Mouse (Mus musculus): Measurements from ENCODE around the gene Dnaja4. TPM values are rescaled to one million over a fixed set of nuclear protein-coding genes. Genes with fewer than 3 reads are reported as not detected.
"Not testable (repeated sequence)": the region's sequence is repeated elsewhere in the genome, so short reads cannot be mapped to it uniquely, and the experiment has no call there.

The Dnaja4 gene
- total RNA-seq (2021): 10 to 100 TPM; 57.4 to 63.9 TPM
- long read RNA-seq, transcript Dnaja4-201 (7 exons, 3,003 nt): major isoform, 153 of 181 reads
- long read RNA-seq, partial matches to known transcripts: 4 of 181 reads
- long read RNA-seq, other reads (novel, unspliced or antisense): 22 of 181 reads

- DNase-seq (ENCODE audit: low spot score in 2 of 2): no peak
Measured at GRCm38 (mm10) chr9:54698318-54699086, at the start of gene Dnaja4. Gene Dnaja4, plus strand, starts transcription at chr9:54698873.

GRCm38 (mm10) chr9:54649360-54649759 lies 49.3 kb upstream of the Dnaja4 start:
- DNase-seq (ENCODE audit: low spot score in 2 of 2): no peak

DNA sequence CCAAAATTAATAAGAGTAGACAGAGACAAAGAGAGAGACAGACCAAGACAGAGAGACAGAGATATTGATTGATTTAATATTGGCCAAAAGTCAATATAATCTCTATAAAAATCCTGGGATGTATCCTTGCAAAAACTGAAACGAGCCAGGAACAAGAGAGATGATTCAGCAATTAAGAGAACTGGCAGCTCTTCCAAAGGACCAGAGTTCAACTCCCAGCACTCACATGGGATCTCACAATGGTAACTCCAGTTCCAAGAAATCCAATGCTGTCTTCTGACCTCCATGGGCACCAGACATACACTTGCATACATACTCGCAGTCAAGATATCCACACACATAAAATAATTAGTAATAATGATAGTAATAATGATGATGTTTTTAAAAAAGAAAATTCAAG lies 45.9 kb upstream of the Dnaja4 start:
- no peak for DNase-seq (ENCODE audit: low spot score in 2 of 2)

DNA sequence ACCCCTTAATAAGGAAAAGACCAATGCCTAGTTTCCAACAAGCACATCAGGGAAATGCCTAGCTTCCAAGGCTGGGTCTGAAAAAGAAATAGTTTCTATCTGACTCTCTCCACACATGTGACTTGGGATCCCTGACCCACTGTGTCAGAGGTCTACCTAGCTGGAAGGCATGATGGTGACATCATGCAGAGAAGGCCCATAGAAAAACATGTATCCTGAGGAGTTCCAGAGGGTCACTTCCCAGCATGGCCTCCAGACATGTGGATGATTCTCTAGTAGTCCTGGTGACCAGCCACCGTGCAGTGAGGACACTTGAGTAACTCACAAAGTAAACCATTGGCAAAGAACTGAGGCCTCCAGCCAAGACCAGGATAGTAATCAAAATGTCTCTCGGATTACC lies 42.8 kb upstream of the Dnaja4 start:
- no peak for DNase-seq (ENCODE audit: low spot score in 2 of 2)

GRCm38 (mm10) chr9:54656402-54656801 lies 42.3 kb upstream of the Dnaja4 start:
- no peak for DNase-seq (ENCODE audit: low spot score in 2 of 2)

- no peak for DNase-seq (ENCODE audit: low spot score in 2 of 2)
Measured at GRCm38 (mm10) chr9:54658773-54659172, 39.9 kb upstream of the Dnaja4 start.

DNA sequence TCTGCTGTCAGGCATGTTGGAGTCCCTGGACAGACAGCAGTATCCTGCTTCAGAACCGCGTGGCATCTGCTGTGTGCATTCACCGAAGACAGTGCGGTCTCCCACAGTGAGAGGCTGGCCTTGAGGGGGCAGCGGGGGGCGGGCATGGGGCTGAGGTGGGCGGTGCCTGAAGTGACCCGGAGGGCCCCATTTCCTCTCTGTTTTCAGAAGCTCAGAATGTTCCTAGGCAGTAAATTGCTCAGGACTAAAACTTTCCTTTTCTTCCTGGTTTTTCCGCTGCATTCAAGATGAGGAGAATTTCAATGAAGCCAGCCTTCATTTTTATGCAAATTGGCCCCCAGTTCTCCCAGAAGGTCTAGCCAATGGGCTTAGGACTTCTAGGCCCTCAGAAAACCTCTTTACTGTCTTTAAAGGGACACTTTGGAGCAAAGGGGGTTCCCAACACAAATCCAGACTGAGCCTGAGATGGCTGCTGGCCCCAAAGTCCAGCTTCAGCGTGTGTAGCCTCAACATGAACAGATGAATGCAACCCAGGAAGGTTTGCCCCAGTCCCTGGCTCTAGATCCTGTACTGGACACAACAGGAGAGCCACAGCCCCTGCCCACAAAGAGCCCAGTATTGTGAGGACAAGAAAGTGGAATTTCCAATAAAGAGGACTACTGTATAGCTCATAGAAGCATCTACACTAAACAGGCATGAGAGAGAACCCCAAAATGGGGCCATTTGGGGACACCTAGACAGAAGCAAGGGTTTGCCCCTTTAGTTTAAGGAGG lies 36.9 kb upstream of the Dnaja4 start, which contains the start of gene Acsbg1:
Gene Acsbg1, minus strand, starts transcription at position 266 of the 773 bp plus-strand sequence.
- peak in 1 of 2 experiments; percentile 33 for DNase-seq (ENCODE audit: low spot score in 2 of 2)

DNA sequence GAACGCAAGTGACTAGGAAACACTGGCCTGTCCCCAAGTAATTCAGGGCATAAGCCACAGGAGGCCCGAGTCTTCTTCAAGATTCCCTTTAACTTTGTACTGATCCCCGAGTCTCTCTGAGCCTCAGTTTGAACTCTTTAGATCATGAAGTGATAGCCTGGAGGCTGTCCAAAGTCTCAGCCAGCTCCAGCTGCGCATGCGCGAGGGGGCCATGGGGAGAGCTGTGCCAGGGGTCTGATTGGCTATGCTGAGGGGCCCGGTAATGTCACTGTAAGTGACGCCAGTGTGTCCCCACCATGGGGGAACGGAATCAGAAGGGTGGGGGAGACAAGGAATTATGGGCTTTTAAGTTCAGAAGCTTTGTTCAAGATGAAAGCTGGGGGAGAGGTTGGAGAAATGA lies 34.3 kb upstream of the Dnaja4 start:
- DNase-seq (ENCODE audit: low spot score in 2 of 2): peak in 1 of 2 experiments; percentile 24

DNA sequence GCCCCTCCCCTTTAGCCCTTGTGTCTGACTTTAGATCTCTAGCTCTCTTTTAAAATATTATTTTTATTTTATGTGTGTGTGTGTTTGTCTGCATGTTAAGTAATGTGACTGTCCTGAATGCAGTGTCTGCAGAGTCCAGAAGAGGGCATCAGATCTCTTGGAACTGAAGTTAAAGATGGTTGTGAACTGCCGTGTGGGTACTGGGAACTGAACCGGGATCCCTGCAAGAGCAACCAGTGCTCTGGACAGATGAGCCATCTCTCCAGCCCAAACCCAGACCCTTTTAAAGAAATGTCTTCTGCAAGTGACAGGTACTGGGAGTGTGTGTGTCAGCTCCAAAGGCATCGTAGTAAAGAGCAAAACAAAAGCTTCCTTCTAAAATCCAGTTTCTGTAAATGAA lies 32.6 kb upstream of the Dnaja4 start:
- DNase-seq (ENCODE audit: low spot score in 2 of 2): no peak

DNA sequence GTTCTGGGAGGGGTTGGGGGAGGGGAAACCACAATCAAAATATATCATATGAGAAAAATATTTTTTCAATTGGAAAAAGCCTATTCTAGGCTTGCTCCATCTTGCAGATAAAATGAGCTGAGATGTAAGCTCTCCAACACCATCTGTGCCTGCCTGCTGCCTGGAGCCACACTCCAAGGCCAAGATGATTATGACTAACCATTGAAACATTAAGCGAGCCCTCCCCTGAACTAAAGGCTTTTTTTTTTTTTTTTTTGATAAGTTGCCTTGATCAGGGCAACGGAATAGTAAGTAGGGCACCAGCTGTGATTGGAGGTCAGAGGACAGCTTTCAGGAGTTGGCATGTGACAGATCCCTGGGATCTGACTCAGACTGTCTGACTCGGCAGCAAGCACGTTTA lies 30.2 kb upstream of the Dnaja4 start:
- DNase-seq (ENCODE audit: low spot score in 2 of 2): peak; percentile 64 to 82

DNA sequence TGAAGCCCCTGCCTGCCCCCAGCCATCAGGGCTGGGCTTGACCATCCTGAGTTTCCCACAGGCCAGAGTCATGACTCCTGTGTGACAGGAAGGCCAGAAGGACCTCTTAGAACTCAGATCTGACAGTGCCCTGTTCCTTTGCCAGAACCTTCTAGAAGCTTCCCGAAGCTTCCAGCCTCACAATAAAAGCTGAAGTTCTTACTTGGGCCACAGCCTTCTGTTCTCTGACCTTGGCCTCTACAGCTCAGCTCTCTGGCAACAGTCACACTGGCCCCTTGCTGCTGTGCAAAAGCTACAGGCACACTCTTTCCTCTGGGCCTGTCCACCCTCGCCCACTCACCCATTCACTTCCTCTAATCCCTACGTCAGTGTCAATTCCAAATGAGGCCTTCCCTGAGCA lies 26.7 kb upstream of the Dnaja4 start:
- no peak for DNase-seq (ENCODE audit: low spot score in 2 of 2)

GRCm38 (mm10) chr9:54673887-54674286 lies 24.8 kb upstream of the Dnaja4 start:
- DNase-seq (ENCODE audit: low spot score in 2 of 2): no peak

- peak; percentile 54 to 86 for DNase-seq (ENCODE audit: low spot score in 2 of 2)
Measured at GRCm38 (mm10) chr9:54676531-54676986, 22.1 kb upstream of the Dnaja4 start.

GRCm38 (mm10) chr9:54682846-54683245 lies 15.8 kb upstream of the Dnaja4 start:
- DNase-seq (ENCODE audit: low spot score in 2 of 2): no peak

DNA sequence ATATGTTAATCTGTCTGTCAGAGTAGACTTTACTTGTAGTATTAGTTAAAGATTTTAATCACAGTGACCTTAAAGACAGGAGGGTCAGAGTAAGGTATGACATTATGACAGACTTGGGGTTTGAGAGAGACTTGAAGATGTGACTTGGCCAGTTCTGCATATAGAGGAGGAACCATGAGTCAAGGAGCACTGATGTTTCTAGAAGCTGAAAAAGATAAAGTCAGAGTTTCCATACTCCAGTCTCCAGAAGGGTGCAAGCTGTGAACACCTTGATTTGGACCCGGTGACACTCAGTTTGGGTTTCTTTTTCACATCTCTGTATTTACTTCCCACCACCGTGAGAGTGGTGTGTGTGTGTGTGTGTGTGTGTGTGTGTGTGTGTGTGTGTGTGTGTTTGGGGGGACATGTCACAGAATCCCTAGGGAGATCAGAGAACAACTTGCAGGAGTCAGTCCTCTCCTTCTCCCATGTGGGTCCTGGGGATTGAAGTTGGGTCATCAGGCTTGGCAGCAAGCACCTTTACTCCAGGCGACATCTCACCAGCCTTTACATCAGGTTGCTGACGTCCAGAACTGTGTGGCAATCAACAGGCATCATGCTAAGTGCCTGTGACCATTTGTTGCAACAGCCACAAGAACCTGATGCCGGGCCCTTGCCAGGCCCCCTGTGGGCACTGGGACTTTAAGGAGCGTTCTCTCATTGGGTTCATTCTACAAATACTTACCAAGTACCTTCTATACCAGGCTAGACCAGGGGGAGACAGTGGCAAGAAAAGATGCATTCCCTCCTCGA lies 14.7 kb upstream of the Dnaja4 start:
- no peak for DNase-seq (ENCODE audit: low spot score in 2 of 2)

GRCm38 (mm10) chr9:54687246-54688236 lies 11.1 kb upstream of the Dnaja4 start:
- peak; percentile 43 to 78 for DNase-seq (ENCODE audit: low spot score in 2 of 2)

- no peak for DNase-seq (ENCODE audit: low spot score in 2 of 2)
Measured at GRCm38 (mm10) chr9:54689446-54689845, 9.2 kb upstream of the Dnaja4 start.

GRCm38 (mm10) chr9:54690697-54691096 lies 8.0 kb upstream of the Dnaja4 start:
- not testable (repeated sequence) for DNase-seq (ENCODE audit: low spot score in 2 of 2)

GRCm38 (mm10) chr9:54691241-54691805 lies 7.3 kb upstream of the Dnaja4 start:
- DNase-seq (ENCODE audit: low spot score in 2 of 2): not testable (repeated sequence)

DNA sequence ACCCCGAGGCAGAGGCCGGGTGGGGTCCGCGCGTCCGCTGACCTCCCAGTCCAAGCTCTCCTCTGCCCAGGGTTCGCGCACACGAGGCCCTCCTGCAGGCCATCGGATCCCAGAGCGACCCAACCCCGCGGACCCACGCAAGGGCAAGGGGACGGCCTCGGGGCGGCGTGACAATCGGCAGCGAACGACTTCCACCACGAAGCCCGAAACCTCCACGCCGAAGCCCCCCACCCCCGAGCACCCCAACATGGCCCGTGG lies 343 bp downstream of the Dnaja4 start:
- DNase-seq (ENCODE audit: low spot score in 2 of 2): no peak
